Mouse (Mus musculus) effector memory CD4-positive, alpha-beta T cell, adult 5 months (primary cell): Measurements from ENCODE around the gene Olfr453. TPM values are rescaled to one million over a fixed set of nuclear protein-coding genes. Genes with fewer than 3 reads are reported as not detected.

ENCODE experiments used
- polyA plus RNA-seq: library from polyadenylated mRNA; unstranded; fragments of 100-300 nt; shearing (Covaris generic); gene quantifications from one replicate; pipeline ENCODE4 v1.2.1, GENCODE M21; 2017

Olfr453 gene
- polyA plus RNA-seq, result not detected

DNA sequence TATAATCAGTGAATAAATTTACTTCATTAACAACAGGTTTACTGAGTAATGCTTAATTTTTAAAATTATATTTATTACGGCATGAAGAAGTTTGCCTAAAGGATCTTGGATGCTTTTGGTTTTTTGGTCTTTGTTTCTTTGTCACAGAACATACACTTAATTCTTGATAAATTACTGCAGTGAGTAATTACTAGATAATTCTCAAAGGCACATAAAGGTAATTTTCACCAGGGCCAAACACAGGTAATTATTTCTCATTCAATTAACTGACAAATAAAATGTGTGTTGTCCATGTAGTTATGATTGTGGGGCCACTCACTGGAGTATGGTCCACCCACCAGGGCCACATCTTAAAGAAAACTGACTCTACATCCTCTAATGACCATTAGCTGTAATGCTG lies at the start of gene Olfr453:
Gene Olfr453, plus strand, starts transcription at position 301 of the 400 bp plus-strand sequence.

GRCm38 (mm10) chr6:42709291-42710211 lies 29.6 kb upstream of the Olfr453 start, which contains the start of gene Tcaf1:
Tcaf1 (minus strand) TSS chr6:42710088.

DNA sequence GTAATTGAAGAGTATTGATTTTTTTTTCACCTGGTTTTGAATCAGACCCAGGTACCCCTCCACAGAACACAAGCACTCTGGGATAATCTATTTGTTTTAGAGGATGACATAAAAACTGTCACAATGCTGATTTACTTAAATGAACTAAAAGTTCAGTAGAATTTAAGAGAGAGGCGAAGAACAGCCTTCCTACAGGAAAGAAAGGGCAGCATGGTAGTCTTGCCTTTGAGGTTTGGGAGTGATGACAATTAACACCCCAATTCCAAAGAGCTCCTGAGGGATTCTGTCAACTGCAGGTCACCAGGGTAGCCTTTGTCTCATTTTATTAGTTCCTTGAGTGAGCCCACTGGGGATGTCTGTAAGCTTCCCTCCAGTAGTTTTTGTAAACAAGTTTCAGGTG lies 16.9 kb downstream of the Olfr453 start, which contains the start of gene Olfr38:
Gene Olfr38, plus strand, starts transcription at position 301 of the 400 bp plus-strand sequence.

DNA sequence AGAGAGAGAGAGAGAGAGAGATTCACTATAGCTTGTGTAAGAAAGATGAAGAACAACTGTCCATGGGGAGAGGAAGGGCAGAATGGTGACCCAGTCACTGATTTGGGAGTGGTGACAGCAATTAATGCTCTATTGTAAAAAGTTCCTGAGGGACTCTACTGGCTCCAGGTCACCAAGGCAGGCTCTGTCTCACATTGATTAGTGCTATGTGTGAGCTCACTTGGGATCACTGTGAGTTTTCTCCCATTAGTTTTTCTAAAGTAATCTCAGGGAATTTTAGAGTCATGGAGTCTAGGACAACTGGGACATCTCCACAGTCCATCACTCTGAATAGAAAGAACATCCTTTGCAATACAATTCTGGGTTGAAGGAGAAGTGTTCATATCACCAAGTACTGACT lies 45.6 kb downstream of the Olfr453 start, which contains the start of gene Olfr452:
Gene Olfr452, plus strand, starts transcription at position 301 of the 400 bp plus-strand sequence.

Other genes with a start within 250 kb of the Olfr453 start
- not detected for gene Olfr455, start 191.8 kb upstream of the Olfr453 start, polyA plus RNA-seq
- gene Tcaf3, start 141.7 kb upstream of the Olfr453 start, polyA plus RNA-seq, result 0.25 TPM
- not detected for gene Tcaf2, start 94.1 kb upstream of the Olfr453 start, polyA plus RNA-seq
- not detected for gene Tcaf1, start 29.3 kb upstream of the Olfr453 start, polyA plus RNA-seq
- gene Olfr38, start 17.0 kb downstream of the Olfr453 start, polyA plus RNA-seq, result not detected
- not detected for gene Olfr452, start 45.7 kb downstream of the Olfr453 start, polyA plus RNA-seq
- gene Olfr450, start 72.6 kb downstream of the Olfr453 start, polyA plus RNA-seq, result not detected
- gene Olfr449, start 95.0 kb downstream of the Olfr453 start, polyA plus RNA-seq, result not detected
- not detected for gene Olfr448, start 151.1 kb downstream of the Olfr453 start, polyA plus RNA-seq
- not detected for gene Olfr447, start 169.5 kb downstream of the Olfr453 start, polyA plus RNA-seq
- 0.09 TPM for gene Olfr446, start 182.0 kb downstream of the Olfr453 start, polyA plus RNA-seq
- not detected for gene Olfr444, start 209.7 kb downstream of the Olfr453 start, polyA plus RNA-seq